Mouse (Mus musculus): ENCODE results near the gene Sh3bp5.

- TF ChIP-seq CTCF (IDR thresholded peaks at IDR 0.05; ENCODE audit: low read depth) (no peak), EP300 (optimal IDR thresholded peaks at IDR 0.05) (no peak)
These were observed 27.0 kb upstream of the Sh3bp5 start for GRCm38 (mm10) chr14:31462886-31463285.
